Mouse (Mus musculus) midbrain, embryonic 12.5 days (tissue): Measurements from ENCODE around the gene Dpm2. TPM values are rescaled to one million over a fixed set of nuclear protein-coding genes. Genes with fewer than 3 reads are reported as not detected.

Experiments used
- ATAC-seq: fragments of 200-750 bp; cut with Nextera tagmentation; 2 replicates; pipeline ENCODE4 v1.8.0; 2017; ENCODE audit warnings: low read depth, moderate TSS enrichment, moderate library complexity; ENCODE audit not compliant: low FRiP score
- H3K27ac ChIP-seq: fragments of 300-500 bp; sonication (generic); replicated peaks from 2 replicates; pipeline ENCODE4 v1.5.1; 2016; ENCODE audit warnings: mild to moderate bottlenecking
- H3K27me3 ChIP-seq: fragments of 300-500 bp; sonication (generic); 2 replicates; pipeline ENCODE4 v1.6.1; 2016; ENCODE audit warnings: mild to moderate bottlenecking
- H3K36me3 ChIP-seq: fragments of 300-500 bp; sonication (generic); 2 replicates; pipeline ENCODE4 v1.6.1; 2016
- H3K4me1 ChIP-seq: fragments of 300-500 bp; sonication (generic); 2 replicates; pipeline ENCODE4 v1.6.1; 2016
- H3K4me2 ChIP-seq: fragments of 300-500 bp; sonication (generic); replicated peaks from 2 replicates; pipeline ENCODE4 v1.6.1; 2016; ENCODE audit warnings: mild to moderate bottlenecking, moderate library complexity
- H3K4me3 ChIP-seq: fragments of 300-500 bp; sonication (generic); 2 replicates; pipeline ENCODE4 v1.5.1; 2016; ENCODE audit warnings: mild to moderate bottlenecking
- H3K9ac ChIP-seq: fragments of 300-500 bp; sonication (generic); replicated peaks from 2 replicates; pipeline ENCODE4 v1.6.1; 2016; ENCODE audit warnings: mild to moderate bottlenecking, moderate library complexity
- H3K9me3 ChIP-seq: fragments of 300-500 bp; sonication (generic); 2 replicates; pipeline ENCODE4 v1.6.1; 2016; ENCODE audit warnings: mild to moderate bottlenecking
- WGBS: fragments of 180-500 bp; shearing (Covaris S2); methylation state at CpG from one replicate; pipeline ENCODE4 v1.1.7; 2016; 5-methylcytosine and 5-hydroxymethylcytosine counted together
- polyA plus RNA-seq: library from polyadenylated mRNA; unstranded; fragments of >200 nt; fragmentation: Nextera tagmentation; extraction: Ambion mirVana; gene quantifications from 2 replicates; pipeline ENCODE4 v1.2.1, GENCODE M21; 2016

Gene Dpm2
- polyA plus RNA-seq, 1 experiment from 2014 or later = 109 TPM

- Histone ChIP-seq H3K9ac (peak overlapping the region; percentile 61), H3K27ac (no peak overlapping the region), H3K9me3 (no peaks in the 10 kb centered on the region), H3K4me3 (peak overlapping the region; percentile 48), H3K27me3 (peaks cover 40% of the 10 kb centered on the region), H3K36me3 (0 out of 2 replicates have a peak, but pooled peaks cover 7% of the 10 kb centered on the region), H3K4me1 (peaks cover 26% of the 10 kb centered on the region), H3K4me2 (peak overlapping the region; percentile 100)
- WGBS = under 1% methylated on average over 26 of the region's 26 CpGs
- no peak for ATAC-seq
Measured at GRCm38 (mm10) chr2:32574901-32575585, 4.4 kb downstream of the Dpm2 start.

GRCm38 (mm10) chr2:32575586-32576160 lies 5.0 kb downstream of the Dpm2 start, which contains the start of gene 9430097D07Rik:
Gene 9430097D07Rik, minus strand, starts transcription at chr2:32575684.
- peak; percentile 73 for ATAC-seq
- 0 out of 2 replicates have a peak, but pooled peaks cover 7% of the 10 kb centered on the region for H3K36me3 ChIP-seq
- peak within 1 kb of the TSS; percentile 61 for H3K9ac ChIP-seq
- H3K4me2 ChIP-seq = peak within 1 kb of the TSS; percentile 100
- WGBS = 4% methylated on average over 28 of the region's 28 CpGs
- peaks cover 44% of the 10 kb centered on the region for H3K27me3 ChIP-seq
- H3K27ac ChIP-seq = no peak within 1 kb of the TSS
- no peaks in the 10 kb centered on the region for H3K9me3 ChIP-seq
- H3K4me3 ChIP-seq = peak within 1 kb of the TSS; percentile 48
- H3K4me1 ChIP-seq = peaks cover 26% of the 10 kb centered on the region

- H3K27me3 ChIP-seq = peaks cover 44% of the 10 kb centered on the region
- WGBS = 90% methylated on average over 9 of the region's 9 CpGs
- H3K4me1 ChIP-seq = peaks cover 20% of the 10 kb centered on the region
- no peaks in the 10 kb centered on the region for H3K9me3 ChIP-seq
- 0 out of 2 replicates have a peak, but pooled peaks cover 7% of the 10 kb centered on the region for H3K36me3 ChIP-seq
- no peak overlapping the region for H3K27ac ChIP-seq
- no peak overlapping the region for H3K9ac ChIP-seq
- no peak overlapping the region for H3K4me2 ChIP-seq
- H3K4me3 ChIP-seq = no peak overlapping the region
- ATAC-seq = no peak
Measured at GRCm38 (mm10) chr2:32576532-32576931, 5.9 kb downstream of the Dpm2 start.

GRCm38 (mm10) chr2:32578146-32579046 lies 7.7 kb downstream of the Dpm2 start:
- WGBS = 40% methylated on average over 28 of the region's 30 CpGs
- peaks cover 58% of the 10 kb centered on the region for H3K27me3 ChIP-seq
- H3K4me2 ChIP-seq = no peak overlapping the region
- ATAC-seq = no peak
- peaks cover 15% of the 10 kb centered on the region; the same call in 1 of the 2 replicates for H3K4me1 ChIP-seq
- H3K4me3 ChIP-seq = no peak overlapping the region
- H3K9ac ChIP-seq = no peak overlapping the region
- H3K9me3 ChIP-seq = no peaks in the 10 kb centered on the region
- no peaks in the 10 kb centered on the region for H3K36me3 ChIP-seq
- H3K27ac ChIP-seq = no peak overlapping the region

- peak overlapping the region; percentile 42 for H3K4me2 ChIP-seq
- H3K36me3 ChIP-seq = no peaks in the 10 kb centered on the region
- H3K9me3 ChIP-seq = no peaks in the 10 kb centered on the region
- 0 out of 2 replicates have a peak, but pooled peaks have one; percentile 42 for ATAC-seq
- peak overlapping the region; percentile 31 for H3K4me3 ChIP-seq
- WGBS = 31% methylated on average over 19 of the region's 19 CpGs
- 0 out of 2 replicates have a peak, but pooled peaks cover 4% of the 10 kb centered on the region for H3K4me1 ChIP-seq
- no peak overlapping the region for H3K27ac ChIP-seq
- H3K27me3 ChIP-seq = peaks cover 56% of the 10 kb centered on the region
- no peak overlapping the region for H3K9ac ChIP-seq
Measured at GRCm38 (mm10) chr2:32581450-32582095, 10.9 kb downstream of the Dpm2 start.

- WGBS = 13% methylated on average over 37 of the region's 37 CpGs
- Histone ChIP-seq H3K27ac (no peak overlapping the region), H3K4me1 (peaks cover 16% of the 10 kb centered on the region), H3K9me3 (no peaks in the 10 kb centered on the region), H3K4me3 (peak overlapping the region; percentile 27), H3K36me3 (no peaks in the 10 kb centered on the region), H3K4me2 (peak overlapping the region; percentile 52), H3K27me3 (peaks cover 40% of the 10 kb centered on the region), H3K9ac (peak overlapping the region; percentile 25; the same call in 1 of the 2 replicates)
- peak; percentile 73 for ATAC-seq
Measured at GRCm38 (mm10) chr2:32582830-32583799, 12.5 kb downstream of the Dpm2 start.

- H3K27ac ChIP-seq = no peak overlapping the region
- no peaks in the 10 kb centered on the region for H3K9me3 ChIP-seq
- no peak overlapping the region for H3K4me3 ChIP-seq
- 86% methylated on average over 7 of the region's 7 CpGs for WGBS
- H3K4me2 ChIP-seq = no peak overlapping the region
- H3K9ac ChIP-seq = no peak overlapping the region
- H3K27me3 ChIP-seq = peaks cover 20% of the 10 kb centered on the region
- H3K36me3 ChIP-seq = no peaks in the 10 kb centered on the region
- no peak for ATAC-seq
- peaks cover 25% of the 10 kb centered on the region for H3K4me1 ChIP-seq
Measured at GRCm38 (mm10) chr2:32585149-32585714, 14.6 kb downstream of the Dpm2 start.

- under 1% methylated on average over 38 of the region's 38 CpGs for WGBS
- no peaks in the 10 kb centered on the region for H3K36me3 ChIP-seq
- no peaks in the 10 kb centered on the region for H3K9me3 ChIP-seq
- peaks cover 15% of the 10 kb centered on the region; the same call in 1 of the 2 replicates for H3K27me3 ChIP-seq
- ATAC-seq = peak; percentile 83
- peak within 1 kb of the TSS; percentile 63 for H3K4me2 ChIP-seq
- H3K4me1 ChIP-seq = peaks cover 25% of the 10 kb centered on the region
- peak within 1 kb of the TSS; percentile 51 for H3K4me3 ChIP-seq
- H3K27ac ChIP-seq = 0 out of 2 replicates have a peak within 1 kb of the TSS, but pooled peaks have one; percentile 7
- H3K9ac ChIP-seq = peak within 1 kb of the TSS; percentile 59
Measured at GRCm38 (mm10) chr2:32586871-32587351, 16.3 kb downstream of the Dpm2 start, which contains the start of gene St6galnac4. Gene St6galnac4, plus strand, starts transcription at chr2:32587095.

GRCm38 (mm10) chr2:32587731-32588321 lies 17.2 kb downstream of the Dpm2 start:
- no peaks in the 10 kb centered on the region for H3K9me3 ChIP-seq
- peaks cover 9% of the 10 kb centered on the region; the same call in 1 of the 2 replicates for H3K27me3 ChIP-seq
- no peak overlapping the region for H3K27ac ChIP-seq
- no peak for ATAC-seq
- WGBS = 58% methylated on average over 9 of the region's 9 CpGs
- H3K9ac ChIP-seq = peak overlapping the region; percentile 59
- H3K4me2 ChIP-seq = peak overlapping the region; percentile 63
- H3K4me3 ChIP-seq = peak overlapping the region; percentile 51
- H3K4me1 ChIP-seq = peaks cover 25% of the 10 kb centered on the region
- H3K36me3 ChIP-seq = no peaks in the 10 kb centered on the region
